Mouse (Mus musculus): ENCODE results near the gene Fgfr2.

DNA sequence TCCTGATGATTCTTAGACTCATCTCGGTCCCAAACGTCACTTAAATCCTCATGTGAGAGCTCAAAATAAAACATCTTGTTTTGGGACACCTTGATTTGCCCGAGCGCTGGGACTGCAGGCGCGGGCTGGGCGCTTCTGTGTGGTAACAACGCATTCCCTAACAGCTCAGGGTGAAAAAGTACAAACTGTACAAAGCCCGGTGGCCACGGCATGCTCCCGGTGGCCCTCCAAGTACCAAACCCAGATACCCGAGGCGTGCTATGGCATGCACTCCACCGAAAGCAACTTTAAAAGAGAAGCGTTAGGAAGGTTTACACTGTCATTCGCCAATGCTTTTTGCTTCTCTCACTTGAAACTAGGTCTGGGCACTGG is 2187.7 kb downstream of the Fgfr2 start:
- TF ChIP-seq CTCF (IDR thresholded peaks at IDR 0.05; ENCODE audit: low read depth) (no peak), EP300 (IDR thresholded peaks at IDR 0.05; ENCODE audit: low read depth) (no peak)

All from liver, postnatal 0 days (tissue).